Mouse (Mus musculus) left cerebral cortex, adult 2 months (tissue): ENCODE measurements around the gene Cdk5. TPM values are rescaled to one million over a fixed set of nuclear protein-coding genes. Genes with fewer than 3 reads are reported as not detected.

ENCODE experiments used
- DNase-seq, 2 experiments: peaks; one replicate each; pipeline ENCODE4 v3.0.0; 2021 to 2022; ENCODE audit warnings: low spot score in 2 of 2, mixed read lengths in 1 of 2; ENCODE audit errors: extremely low spot score in 1 of 2
- H3K27ac ChIP-seq: fragments of 200-600 bp; 2 replicates; pipeline ENCODE4 v1.8.1; 2022
- H3K4me3 ChIP-seq: fragments of 200-600 bp; 2 replicates; pipeline ENCODE4 v1.8.1; 2022
- CTCF ChIP-seq: fragments of 200-600 bp; IDR thresholded peaks from 2 replicates; pipeline ENCODE4 v1.8.1; 2022; ENCODE audit warnings: antibody characterized with exemption, mild to moderate bottlenecking, moderate library complexity
- intact Hi-C: fragments of 180-260 bp; cut with DNase I; formaldehyde crosslinking; loops from one replicate; pipeline ENCODE4 v1.15.1; 2025
- total RNA-seq, 2 experiments: library from RNA; stranded (reverse); gene quantifications; 2 replicates each; pipeline ENCODE4 v1.2.3; 2021

Cdk5 gene
- total RNA-seq, 2 experiments from 2014 or later, result 118 to 129 TPM

DNA sequence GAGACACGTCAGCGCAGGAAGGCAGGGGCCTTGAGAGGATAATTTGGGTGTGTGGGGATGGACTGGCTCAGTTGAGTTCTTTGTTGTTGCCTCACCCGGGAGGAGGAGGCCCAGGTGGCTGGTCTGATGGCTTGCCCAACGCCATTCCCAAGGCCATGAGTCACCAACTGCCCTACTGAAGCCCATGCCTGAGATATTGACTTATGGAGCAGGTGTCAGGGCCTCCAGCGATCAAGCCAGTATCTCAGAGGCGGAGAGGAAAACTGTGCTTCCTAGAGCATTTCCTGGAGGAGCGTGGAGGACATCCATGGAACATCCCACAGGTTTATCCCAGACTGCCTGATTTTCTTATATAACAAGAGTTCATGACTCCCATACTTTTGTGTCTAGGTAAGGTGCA, 30.6 kb downstream of the Cdk5 start:
- DNase-seq, result no peak
- no peak for TF ChIP-seq CTCF
- intact Hi-C loops, result no loop called here
- no peak overlapping the region for H3K27ac ChIP-seq
- no peak overlapping the region for H3K4me3 ChIP-seq

DNA sequence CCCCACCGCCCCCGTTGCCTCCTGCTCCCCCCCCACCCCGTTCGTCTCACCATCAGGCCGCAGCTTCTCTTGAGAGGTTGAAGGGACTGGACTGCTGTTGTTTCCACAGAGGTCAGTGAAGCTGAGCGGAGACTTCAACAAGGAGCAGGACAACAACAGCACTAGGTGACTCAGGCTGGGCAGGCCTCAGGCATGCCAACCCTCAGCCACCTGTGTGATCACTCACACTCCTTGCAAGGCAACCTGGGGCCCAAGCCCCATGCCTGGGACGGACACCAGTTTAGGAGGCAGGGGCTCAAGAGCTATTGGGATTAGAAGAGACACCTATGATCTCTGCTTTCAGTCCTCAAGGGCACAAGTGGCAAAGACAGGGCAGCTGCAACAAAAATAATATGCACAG, 31.5 kb downstream of the Cdk5 start, which contains the start of gene Atg9b:
Atg9b (minus strand) TSS at position 280 of the 400 bp plus-strand sequence.
- no peak for DNase-seq
- intact Hi-C loops, result no loop called here
- no peak within 1 kb of the TSS for H3K4me3 ChIP-seq
- no peak within 1 kb of the TSS for H3K27ac ChIP-seq
- TF ChIP-seq CTCF, result no peak

DNA sequence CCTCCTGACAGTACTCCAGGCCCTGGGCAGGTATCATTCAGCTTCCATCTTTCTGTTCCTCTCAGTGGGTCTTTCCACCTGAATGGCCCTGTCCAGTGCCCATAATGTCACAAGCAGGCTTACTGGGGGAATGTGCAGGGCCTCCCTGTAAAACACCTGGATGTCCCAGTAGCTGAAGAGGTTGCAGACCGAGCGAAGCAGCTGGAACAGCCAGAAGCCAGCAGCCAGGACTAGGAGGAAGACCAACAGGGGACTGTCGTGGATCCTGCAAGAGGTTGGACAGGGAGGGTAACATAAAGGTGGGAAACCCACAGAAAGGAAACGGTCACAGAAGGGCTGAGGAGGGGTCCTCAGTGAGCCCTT, 33.7 kb downstream of the Cdk5 start:
- H3K27ac ChIP-seq, result no peak overlapping the region
- intact Hi-C loops, result loop anchor here (5.0 kb wide), 1 partner anchor 222 kb away; no protein-coding TSS in a partner anchor
- no peak for DNase-seq
- no peak overlapping the region for H3K4me3 ChIP-seq
- no peak for TF ChIP-seq CTCF

DNA sequence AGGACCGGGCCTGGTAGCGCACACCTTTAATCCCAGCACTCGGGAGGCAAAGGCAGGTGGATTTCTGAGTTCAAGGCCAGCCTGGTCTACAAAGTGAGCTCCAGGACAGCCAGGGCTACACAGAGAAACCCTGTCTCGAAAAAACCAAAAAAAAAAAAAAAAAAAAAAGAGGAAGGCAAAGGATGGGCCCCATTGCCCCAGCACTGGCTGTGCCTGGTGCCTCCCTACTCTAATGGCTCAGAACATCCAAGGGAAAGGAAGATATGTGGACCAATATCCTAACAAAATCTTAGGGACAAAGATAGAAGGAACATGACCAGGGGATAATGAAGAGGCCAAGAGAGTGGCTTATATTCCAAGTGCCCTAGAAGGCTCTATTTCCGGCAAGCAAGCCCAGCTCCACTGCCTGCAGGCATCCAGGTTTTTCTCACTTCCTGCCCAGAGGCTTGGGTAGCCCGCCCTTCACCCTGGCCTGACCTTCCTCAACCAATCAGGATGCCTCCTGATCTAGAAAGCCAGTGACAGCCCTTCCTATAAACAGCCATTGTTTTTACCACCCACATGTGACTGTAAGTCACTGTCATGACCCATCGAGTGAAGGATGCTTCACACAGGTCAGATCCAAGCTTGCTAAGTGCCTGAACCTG, 34.2 kb downstream of the Cdk5 start:
- Histone ChIP-seq H3K27ac (no peak overlapping the region), H3K4me3 (no peak overlapping the region)
- intact Hi-C loops, result loop anchor here (5.0 kb wide), 1 partner anchor 222 kb away; no protein-coding TSS in a partner anchor
- TF ChIP-seq CTCF, result no peak
- DNase-seq, result no peak

DNA sequence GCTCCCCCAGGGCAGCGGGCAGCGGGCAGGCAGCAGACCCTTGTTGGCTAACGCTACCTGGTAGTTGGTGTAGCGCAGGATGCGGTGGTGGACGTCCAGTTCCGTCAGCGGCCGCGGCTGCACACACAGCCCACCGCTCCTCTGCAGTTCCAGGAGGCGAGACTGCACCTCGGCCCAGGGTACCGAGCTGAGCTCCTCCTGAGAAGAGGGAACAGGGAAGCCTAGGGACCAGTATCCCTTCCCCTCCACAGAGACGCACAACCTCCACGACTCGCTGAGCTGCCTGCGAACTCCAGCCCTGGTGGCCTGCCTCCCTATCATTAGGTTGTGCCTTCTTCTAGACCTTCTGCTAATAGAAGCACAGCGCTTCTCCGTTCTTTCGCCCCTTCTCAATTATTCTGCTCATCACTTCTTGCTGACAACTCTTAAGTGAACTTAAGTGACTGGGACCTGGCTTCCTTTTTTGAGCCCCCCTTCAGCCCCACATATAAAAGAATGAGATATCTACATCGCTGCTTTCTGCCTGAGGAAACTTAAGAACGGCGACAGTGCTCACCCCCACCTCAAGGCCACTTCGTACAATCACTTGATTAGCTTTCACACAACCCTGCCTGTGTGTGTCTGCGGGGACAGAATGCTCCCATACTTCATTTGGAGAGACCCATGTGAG, 34.9 kb downstream of the Cdk5 start:
- peak overlapping the region; percentile 52 for H3K4me3 ChIP-seq
- no peak for DNase-seq
- no peak overlapping the region for H3K27ac ChIP-seq
- no peak for TF ChIP-seq CTCF
- intact Hi-C loops, result loop anchor here (5.0 kb wide), 1 partner anchor 221 kb away; no protein-coding TSS in a partner anchor

DNA sequence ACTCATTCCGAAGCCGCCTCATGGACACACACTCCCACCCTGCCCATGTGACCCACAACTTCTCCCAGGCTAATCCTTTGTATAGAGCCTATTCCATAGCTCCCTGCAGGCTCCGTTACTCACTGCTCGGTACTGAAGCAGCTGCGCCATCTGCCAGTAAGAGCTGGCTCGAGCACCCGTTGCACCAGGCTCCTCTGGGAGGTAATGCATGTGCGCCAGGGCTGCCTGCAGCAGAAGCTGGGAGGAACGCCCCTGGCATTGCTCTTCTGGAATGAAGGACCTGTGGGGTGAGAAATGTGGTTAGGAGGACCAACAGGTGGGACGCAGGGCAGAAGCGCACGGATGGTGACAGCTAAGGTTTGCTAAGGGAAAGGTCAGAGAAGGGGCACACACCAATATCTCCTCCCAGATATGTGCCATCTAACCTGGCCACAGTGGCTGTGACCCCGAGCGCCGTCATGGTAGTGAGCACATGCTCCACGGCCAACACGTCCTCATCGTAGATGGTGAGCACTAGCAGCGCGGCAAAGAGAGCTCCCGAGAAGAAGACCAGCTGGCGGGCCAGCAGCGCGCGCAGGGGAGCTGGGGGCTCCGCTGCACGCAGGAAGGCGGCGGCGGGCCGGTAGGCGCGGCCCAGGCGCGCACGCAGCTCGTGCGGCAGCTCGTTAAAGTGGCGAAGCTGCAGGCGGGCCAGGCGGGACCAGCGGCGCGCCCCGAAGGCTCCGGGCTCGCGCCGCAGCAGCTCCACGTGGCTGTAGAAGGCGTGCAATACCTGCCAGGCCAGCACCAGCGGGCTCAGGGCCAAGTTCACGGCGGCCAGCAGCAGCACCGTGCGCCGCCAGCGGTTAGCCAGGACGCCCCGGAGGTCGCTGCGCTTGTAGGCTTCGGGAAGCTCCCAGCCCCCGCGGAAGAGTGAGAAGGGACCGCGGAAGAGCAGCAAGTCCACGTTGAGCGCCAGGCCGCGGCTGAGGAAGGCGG, 35.8 kb downstream of the Cdk5 start:
- intact Hi-C loops, result loop anchor here (5.0 kb wide), 1 partner anchor 220 kb away; no protein-coding TSS in a partner anchor
- TF ChIP-seq CTCF, result peak; percentile 28
- DNase-seq, result peak; percentile 59 to 68
- Histone ChIP-seq H3K4me3 (peak overlapping the region; percentile 52), H3K27ac (no peak overlapping the region)

DNA sequence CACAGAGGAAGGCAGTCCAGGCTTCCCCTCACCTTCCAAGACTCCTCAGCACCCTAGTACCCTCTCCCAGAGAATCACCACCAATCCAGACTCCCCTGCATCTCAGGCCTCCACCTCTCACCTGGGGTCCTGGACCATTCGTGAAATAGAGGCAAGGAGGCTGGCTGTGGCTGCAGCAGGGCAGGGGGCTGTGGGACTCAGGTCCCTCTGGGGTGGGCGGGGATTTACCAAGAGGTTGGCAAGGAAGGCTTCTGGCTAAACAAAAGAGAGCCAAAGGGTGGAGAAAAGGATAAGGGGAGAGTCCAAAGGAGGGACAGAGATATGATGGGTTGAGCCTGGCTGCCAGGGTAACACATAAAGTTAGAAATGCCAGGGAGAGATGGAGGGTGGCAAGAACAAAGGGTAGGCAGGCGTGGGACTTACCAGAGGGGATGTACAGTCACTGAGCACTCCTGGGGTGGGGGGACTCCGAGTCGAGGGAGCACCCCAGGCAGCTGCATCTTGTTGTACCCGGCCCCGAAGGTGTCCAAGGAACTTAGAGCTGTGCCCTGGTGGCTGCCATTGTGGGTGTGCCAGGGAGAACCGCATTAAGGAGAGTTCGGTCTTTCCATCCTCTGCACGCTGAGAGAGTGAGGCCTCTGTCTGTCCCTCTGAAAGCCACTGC, 37.3 kb downstream of the Cdk5 start:
- H3K4me3 ChIP-seq, result no peak overlapping the region
- intact Hi-C loops, result loop anchor here (5.0 kb wide), 1 partner anchor 219 kb away; no protein-coding TSS in a partner anchor
- no peak overlapping the region for H3K27ac ChIP-seq
- no peak for TF ChIP-seq CTCF
- no peak for DNase-seq

DNA sequence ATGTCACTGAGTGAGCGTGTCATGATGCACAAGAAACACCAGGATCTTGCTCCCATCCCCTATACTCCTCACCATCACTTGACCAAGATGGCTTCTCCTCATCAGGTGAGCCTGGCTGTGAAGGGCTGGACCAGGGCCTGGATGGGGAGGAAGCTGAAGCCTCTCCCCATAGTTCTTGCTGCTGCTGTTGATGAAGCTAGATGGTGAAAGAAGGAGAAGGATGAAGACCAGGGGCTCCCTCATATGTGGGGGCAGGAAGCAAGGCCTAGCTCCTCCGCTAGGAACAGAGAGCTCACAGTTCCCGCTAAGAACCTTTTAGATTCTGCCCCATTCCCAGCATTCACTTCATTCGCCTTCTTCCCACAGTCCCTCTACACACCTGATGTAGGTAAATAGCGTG, 38.0 kb downstream of the Cdk5 start:
- intact Hi-C loops, result loop anchor here (5.0 kb wide), 1 partner anchor 218 kb away; no protein-coding TSS in a partner anchor
- DNase-seq, result no peak
- Histone ChIP-seq H3K27ac (no peak overlapping the region; the same call in 1 of the 2 replicates), H3K4me3 (no peak overlapping the region)
- TF ChIP-seq CTCF, result no peak

DNA sequence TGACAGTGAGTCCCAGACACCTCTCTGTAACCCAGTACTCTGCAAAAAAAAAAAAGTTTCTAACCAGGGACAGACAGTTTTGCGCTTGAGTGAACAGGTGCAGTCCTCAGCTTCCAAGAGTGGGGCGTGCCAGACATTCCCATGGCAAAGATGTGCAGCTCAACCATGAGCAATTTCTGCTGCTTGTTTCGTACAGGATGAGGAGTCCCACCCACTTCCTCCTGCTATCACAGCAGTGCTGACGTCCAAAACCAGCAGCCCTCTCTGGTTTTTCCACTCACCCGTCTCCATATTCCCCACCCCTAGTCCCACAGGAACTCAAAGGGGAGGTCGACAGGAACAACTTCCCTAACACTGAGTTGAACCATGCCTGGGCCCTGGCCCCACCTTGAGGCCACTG, 38.9 kb downstream of the Cdk5 start:
- intact Hi-C loops, result no loop called here
- no peak overlapping the region for H3K4me3 ChIP-seq
- TF ChIP-seq CTCF, result no peak; the same call in 1 of the 2 replicates

DNA sequence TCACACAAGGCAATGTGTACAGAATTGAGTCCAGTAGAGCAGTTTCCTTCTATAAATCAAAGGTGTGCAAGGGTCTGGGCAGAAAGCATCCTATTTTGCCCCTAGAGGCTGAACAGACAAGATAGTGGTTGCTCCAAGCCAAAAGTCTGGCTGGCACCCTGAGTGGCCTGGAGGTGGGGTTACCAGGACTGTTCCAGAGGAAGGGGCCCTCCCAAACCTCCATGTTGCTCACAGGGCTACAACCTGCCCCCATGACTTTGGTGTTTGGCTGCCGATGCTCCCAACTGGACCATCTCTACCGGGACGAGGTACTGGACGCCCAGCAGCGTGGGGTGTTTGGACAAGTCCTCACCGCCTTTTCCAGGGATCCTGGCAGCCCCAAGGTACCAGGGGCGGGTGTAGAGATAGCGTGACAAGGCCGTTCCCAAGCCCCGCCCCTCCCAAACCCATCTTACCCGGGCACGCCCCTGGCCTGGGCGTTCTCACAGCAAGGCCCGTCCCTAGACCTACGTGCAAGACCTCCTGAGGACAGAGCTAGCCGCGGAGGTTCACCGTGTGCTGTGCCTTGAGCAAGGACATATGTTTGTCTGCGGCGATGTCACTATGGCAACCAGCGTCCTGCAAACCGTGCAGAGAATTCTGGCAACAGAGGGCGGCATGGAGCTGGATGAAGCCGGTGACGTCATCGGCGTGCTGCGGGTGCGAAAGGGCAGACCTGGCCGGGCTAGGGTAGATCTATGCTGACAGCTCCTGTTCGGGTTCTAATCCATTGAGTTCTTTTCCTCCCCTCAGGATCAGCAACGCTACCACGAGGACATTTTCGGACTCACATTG, 40.1 kb downstream of the Cdk5 start:
- H3K27ac ChIP-seq, result peak overlapping the region; percentile 95
- TF ChIP-seq CTCF, result peak; percentile 50
- peak overlapping the region; percentile 58 for H3K4me3 ChIP-seq
- peak; percentile 89 to 92 for DNase-seq
- intact Hi-C loops, result no loop called here

More for the DNA sequence above, 38.9 kb downstream of the Cdk5 start:
- no peak for DNase-seq
- peak overlapping the region; percentile 95 for H3K27ac ChIP-seq

DNA sequence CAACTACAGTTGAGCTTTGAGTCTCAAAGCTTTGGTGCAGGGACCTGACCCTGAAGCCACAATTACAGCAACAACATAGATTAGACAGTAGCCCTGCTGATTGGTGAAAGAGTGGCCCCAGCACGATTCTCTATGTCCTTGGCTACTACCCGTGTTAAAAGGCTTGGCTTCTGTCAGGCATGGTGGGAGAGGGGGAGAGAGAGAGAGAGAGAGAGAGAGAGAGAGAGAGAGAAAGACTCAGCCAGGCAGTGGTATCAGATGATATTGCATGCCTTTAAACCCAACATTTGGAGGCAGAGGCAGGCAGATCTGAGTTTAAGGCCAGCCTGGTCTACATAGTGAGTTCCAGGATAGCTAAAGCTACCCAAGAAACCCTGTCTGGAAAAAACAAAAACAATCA, 41.3 kb downstream of the Cdk5 start:
- no peak overlapping the region for H3K27ac ChIP-seq
- no peak for DNase-seq

More for the DNA sequence above, 41.3 kb downstream of the Cdk5 start:
- no peak for TF ChIP-seq CTCF
- no peak overlapping the region for H3K4me3 ChIP-seq
- intact Hi-C loops, result no loop called here
